Mouse (Mus musculus) kidney, adult 9 months (tissue): ENCODE measurements at regions not wholly inside any gene's neighbourhood (a gene's known extent, or its start where the extent isn't known, plus 50 kb on each side); places are given as distances from the start of the nearest gene placed in this dataset.

ENCODE experiments used
- DNase-seq: peaks from one replicate; pipeline ENCODE4 v3.0.0; 2022

- DNase-seq: no peak
These were observed 149.2 kb downstream of the Tinag start for GRCm38 (mm10) chr9:76896347-76896746.

- DNase-seq: no peak
These were observed 163.8 kb downstream of the Tinag start for GRCm38 (mm10) chr9:76881830-76882229.

- no peak for DNase-seq
These were observed 169.6 kb downstream of the Tinag start for GRCm38 (mm10) chr9:76876020-76876419.

GRCm38 (mm10) chr9:76872418-76872817, 173.2 kb downstream of the Tinag start:
- no peak for DNase-seq

- no peak for DNase-seq
These were observed 176.0 kb downstream of the Tinag start for GRCm38 (mm10) chr9:76869635-76870034.

GRCm38 (mm10) chr9:76868633-76869032, 177.0 kb downstream of the Tinag start:
- no peak for DNase-seq

- no peak for DNase-seq
These were observed 223.4 kb downstream of the Tinag start for GRCm38 (mm10) chr9:76822173-76822572.

GRCm38 (mm10) chr9:76794951-76795350, 228.0 kb upstream of the Fam83b start:
- DNase-seq: no peak

- DNase-seq: peak; percentile 67
These were observed 221.7 kb upstream of the Fam83b start for GRCm38 (mm10) chr9:76788654-76789053.
